Mouse (Mus musculus): ENCODE results near the gene Fmnl1. TPM values are rescaled to one million over a fixed set of nuclear protein-coding genes. Genes with fewer than 3 reads are reported as not detected.

The Fmnl1 gene
- polyA plus RNA-seq, 1 experiment from 2014 or later = 56.9 TPM

- DNase-seq (ENCODE audit: low spot score) = no peak
Measured at GRCm38 (mm10) chr11:103160738-103161137, 10.2 kb upstream of the Fmnl1 start.

GRCm38 (mm10) chr11:103161449-103161848, 9.5 kb upstream of the Fmnl1 start:
- DNase-seq (ENCODE audit: low spot score) = no peak

DNA sequence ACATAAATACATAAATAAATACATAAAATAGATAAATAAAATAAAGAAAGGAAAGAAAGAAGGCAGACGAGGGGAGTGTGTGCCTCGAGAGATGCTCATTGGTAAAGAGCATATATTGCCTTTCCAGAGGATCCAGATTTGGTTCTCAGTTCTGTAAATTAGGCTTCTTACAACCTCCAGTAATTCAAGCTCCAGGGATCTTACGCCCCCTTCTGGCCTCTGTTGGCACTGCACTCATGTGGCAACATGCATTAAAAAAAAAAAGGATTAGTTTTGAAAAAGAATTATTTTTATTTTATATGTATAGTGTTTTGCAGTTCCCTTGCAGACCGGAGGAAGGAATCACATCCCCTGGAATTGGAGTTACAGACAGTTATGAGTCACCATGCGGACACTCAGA, 8.8 kb upstream of the Fmnl1 start:
- peak; percentile 53 for DNase-seq (ENCODE audit: low spot score)

- peak; percentile 38 for DNase-seq (ENCODE audit: low spot score)
Measured at GRCm38 (mm10) chr11:103164391-103164790, 6.5 kb upstream of the Fmnl1 start.

DNA sequence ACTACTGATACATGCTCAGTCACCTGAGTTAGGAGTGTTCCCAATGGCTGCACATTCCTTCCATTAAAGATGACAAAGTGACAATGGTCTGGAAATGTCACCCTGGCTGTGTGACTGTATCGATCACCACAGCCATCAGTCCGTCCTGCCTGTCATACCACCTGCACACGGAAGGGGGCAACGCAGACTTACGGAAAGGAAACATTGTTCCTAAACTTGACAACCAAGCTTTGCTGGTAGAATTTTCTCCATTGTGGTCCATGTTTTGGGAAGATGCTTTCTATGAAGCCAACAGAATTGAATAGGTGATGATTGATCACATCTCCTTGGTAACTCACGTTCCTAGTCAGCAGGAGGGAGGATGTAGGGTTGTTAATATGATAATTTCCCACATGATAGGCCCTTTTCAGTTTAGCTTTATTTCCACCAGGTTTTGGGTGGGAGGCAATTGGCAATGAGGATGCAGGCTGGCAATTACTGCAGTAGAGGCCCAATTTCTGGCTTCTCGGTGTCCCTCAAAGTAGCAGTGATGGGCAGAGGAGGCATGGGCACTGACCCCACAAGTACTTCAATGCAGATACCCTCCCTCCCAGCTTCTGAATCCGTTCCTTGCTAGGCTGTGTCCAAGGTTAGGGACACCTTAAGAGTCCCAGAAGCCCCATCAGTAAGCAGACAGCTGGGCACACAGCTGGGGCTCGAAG, 2.1 kb upstream of the Fmnl1 start:
- peak; percentile 77 for DNase-seq (ENCODE audit: low spot score)

GRCm38 (mm10) chr11:103169664-103170063, 1.2 kb upstream of the Fmnl1 start:
- no peak for DNase-seq (ENCODE audit: low spot score)

DNA sequence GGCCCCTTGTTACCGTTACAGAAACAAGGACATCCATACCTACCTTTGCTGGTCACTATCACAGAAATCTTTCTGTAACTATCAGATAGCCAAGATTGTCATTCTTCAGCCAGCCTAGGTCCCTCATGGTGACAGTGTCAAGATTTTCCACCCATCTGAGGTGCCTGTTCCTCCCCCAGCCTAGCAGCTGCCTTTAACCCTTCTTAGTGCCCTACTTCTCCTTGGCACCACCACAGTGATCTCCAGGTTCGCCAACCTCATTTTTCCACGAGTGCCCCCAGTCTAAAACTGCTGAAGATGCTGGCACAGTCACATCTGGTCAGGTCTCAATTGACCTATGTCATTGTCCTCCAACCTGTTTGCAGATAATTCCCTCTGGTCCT, 805 bp upstream of the Fmnl1 start:
- DNase-seq (ENCODE audit: low spot score) = peak; percentile 70

DNA sequence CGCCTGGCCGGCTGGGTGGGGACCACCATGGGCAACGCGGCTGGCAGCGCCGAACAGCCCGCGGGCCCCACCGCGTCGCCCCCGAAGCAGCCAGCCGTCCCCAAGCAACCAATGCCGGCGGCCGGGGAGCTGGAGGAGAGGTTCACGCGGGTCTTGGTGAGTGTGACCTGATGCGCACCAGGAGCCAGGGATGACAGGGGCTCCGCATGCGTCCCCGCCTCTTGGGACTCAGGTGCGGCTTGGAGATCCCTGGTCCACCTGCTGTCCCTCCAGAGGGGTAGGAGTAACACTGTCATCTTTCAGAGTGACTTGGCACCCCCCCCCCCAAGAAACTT, 346 bp downstream of the Fmnl1 start:
- DNase-seq (ENCODE audit: low spot score) = no peak

GRCm38 (mm10) chr11:103171703-103172391, 940 bp downstream of the Fmnl1 start:
- no peak for DNase-seq (ENCODE audit: low spot score)

DNA sequence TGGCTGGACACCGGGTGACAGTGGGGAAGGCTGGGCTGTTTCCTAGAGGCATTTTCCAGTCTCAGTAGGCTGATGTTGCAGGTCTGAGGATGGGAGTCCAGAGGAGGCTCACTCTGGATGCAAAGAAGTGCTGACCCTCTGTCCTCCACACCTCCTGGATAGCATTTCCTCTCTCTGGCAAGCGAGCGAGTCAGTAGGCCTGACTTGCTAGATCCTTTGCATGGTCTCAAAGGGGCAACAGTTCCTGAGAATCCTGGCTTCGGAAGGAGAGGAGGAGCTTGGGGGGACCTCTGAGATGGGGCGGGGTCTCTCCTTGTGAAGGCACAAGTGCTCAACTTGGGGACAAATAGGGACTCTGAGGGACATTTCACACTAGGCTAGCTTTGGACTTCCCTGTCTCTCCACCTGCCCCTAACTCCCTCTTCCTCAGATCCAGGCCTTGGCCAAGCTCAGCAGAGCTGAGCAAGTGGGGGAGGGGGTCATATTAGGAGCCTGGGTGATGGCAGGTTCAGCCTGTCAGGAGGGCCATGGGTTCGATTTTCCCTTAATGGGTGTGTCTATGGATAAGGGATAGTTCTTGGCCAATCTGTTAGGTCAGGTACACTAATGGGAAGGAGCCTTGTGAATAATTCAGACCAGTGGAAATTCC, 1.6 kb downstream of the Fmnl1 start:
- DNase-seq (ENCODE audit: low spot score) = no peak

DNA sequence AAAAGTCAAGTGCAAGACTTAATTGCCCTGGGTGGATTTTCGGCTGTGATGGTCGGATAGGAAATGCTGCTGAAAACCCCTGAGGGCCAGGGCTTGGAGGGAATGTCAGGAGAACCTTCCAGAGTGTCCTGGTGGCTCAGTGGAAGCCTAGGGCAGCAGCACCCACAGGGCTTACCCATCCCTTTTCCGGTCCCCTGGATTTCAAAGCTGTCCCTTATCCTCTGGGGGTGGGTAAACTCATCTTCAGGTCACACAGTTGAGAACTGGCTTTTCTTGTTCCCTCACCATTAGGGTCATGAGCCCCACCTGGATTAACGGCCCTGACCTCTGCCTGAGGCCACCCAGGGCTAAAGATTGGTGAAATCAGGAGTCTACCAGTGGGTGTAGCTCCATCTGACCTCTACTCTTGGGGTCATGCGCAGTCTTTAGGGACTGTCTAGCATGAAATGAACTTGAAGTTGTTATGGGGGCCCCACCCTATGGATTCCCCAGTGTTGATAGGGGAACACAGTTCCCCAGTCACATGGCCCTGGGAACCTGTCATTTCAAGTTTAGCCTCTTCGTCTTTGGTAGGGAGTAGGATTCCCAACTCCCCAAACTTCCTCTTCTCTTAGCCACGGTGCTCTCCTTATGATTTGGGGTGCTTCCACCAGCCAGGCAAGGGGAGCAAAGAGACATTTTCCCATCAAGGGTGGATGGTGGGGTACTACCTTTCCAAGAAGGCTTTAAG, 2.3 kb downstream of the Fmnl1 start:
- DNase-seq (ENCODE audit: low spot score) = no peak

DNA sequence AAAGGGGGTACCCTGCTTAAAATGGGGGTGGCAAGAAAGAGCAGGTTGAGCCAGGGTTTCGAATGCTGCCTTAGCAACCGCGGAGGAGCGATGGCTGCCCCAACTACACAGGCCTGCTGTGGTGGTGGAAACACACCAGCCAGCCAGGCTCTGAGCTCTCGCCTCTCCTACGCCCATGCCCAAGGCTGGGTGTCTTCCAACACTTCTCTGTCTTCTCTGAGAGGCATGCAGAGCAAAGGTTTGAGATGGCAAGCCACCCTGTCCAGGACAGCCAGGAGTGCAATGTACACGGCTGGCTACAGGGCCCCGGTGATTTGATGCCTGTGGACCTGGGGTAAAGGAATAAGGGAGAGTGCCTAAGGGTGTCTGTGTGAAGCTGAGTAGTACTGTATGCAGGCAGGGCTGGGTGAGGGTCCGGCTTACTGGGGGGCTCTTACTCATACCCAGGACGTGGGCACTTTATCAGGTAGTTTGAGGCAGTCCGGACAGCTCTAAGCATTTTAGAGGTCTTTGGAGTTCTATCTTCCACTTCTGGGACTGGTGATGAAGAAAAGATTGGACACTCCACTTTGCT, 3.0 kb downstream of the Fmnl1 start:
- DNase-seq (ENCODE audit: low spot score) = no peak

DNA sequence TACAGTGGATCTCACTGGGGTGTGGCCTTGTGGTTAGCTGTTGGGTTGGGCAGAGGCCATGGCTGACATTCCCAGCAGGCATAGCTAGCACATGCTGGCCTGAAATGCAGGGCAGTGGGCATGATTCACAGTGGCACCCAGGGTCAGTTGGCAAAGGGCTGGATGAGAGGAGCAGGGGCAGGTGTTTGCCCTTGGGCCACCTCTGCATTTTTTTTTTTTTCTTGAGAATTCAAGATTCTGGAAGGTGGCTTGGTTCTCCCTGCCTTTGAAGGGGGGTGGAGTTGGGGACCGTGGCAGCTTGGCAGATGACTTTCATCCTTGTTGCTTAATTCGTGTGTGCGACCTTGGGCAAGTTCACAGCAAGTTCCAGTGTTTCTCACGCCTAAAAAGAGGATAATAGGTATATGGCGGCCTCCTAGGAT, 3.5 kb downstream of the Fmnl1 start:
- DNase-seq (ENCODE audit: low spot score) = no peak

GRCm38 (mm10) chr11:103174891-103175391, 4.0 kb downstream of the Fmnl1 start:
- DNase-seq (ENCODE audit: low spot score) = peak; percentile 97

DNA sequence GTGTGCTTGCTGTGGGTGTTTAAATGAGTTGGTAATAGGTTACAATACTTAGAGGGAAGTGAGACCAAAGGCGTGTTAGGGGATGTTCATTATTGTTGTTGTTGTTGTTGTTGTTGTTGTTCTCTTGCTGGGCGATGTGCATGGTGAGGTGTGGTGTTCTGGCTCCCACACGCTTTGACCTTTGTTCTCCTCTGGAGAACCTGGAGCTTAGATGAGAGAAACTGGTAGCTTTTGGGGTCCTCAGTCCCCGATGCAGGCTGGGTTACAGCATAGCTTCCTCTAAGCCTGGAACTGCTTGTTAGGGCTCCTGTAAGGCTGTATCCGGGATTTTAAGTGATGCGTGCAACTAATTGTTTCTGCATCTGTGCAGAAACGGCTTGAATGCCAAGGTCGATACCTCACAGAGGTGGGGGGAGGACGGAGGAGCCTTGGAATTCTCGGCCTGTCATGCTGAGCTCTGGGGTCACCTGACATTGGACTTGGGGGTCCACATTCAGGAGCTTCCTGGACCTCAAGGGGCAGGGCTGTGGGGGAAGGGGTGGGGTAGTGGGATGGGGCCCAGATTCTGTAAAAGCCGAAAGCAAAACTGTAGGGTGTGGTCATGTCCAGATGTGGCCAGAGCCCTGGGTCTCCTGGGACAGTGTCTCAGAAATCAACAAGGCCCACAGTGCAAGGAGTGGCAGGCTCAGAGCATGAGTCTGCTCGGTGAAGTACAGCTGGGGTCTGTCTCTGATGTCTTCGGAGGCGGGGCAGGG, 5.0 kb downstream of the Fmnl1 start:
- no peak for DNase-seq (ENCODE audit: low spot score)

DNA sequence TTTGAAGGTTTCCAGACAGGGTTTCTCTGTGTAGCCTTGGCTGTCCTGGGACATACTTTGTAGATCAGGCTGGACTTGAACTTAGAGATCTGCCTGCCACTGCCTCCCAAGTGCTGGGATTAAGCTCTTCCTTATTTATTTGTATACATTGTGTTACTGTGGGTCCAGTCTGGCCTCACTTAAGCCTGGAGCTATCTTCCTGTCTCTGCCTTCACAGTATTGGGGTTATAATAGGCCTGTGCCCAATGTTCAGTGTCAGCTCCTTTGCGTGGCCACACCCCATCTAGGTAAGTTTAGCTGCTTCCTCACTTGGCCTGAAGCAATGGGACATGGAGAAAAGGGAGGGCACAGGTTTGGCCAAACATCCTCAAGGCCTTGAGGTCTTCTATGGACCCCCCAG, 5.6 kb downstream of the Fmnl1 start:
- no peak for DNase-seq (ENCODE audit: low spot score)

DNA sequence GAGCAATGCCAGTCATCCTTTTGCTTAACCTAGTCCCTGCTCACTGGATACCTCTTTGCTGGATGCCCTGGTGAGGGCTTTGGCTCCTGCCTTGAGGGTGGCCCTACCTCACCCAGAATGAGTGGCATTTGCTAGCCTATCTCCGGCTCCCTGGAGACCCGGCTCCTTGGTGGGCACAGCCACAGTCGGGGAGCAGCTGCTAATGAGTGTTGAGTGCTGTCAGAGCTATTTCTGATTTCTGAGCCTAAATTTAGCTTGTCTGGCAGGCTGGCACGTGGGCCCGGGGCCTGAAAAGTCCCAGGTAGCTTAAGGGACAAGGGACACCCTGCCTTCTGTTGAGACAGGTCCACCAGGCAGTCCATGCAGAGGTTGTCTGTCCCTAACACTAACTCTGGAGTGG, 6.3 kb downstream of the Fmnl1 start:
- no peak for DNase-seq (ENCODE audit: low spot score)

DNA sequence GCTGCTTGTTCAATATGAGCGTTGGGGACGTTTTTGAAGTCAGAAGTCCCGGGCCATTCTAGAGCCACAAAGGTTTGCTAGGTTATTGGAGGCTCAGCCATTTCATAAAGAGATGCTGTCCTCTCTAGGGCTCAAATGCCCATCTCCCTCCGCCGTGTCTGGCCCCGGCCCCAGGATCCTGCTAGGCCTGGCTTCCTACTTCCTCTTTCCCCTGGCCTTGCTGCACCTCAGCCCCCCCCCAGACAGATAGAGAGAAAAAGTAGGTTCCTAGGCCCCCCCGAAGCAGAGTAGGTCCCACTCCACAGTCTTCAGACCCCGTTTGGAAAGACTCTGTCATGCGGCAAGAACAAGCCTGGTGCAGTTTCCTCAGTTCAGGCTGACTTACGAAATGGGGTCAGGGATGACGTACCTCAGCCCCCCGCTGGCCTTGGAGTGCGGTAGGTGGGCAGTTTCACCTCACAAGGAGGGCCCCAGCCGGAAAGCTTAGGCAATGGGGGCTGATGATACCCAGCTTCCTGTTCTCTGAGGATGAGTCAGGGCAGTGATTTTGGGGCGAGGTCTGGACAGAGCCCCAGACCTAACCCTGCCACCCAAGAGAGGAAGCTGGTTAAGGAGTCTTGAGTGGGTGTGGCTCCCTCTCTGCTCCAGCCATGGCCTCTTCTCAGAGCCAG, 7.0 kb downstream of the Fmnl1 start:
- no peak for DNase-seq (ENCODE audit: low spot score)

GRCm38 (mm10) chr11:103178748-103179147, 7.8 kb downstream of the Fmnl1 start:
- DNase-seq (ENCODE audit: low spot score) = no peak

- no peak for DNase-seq (ENCODE audit: low spot score)
Measured at GRCm38 (mm10) chr11:103180426-103180825, 9.5 kb downstream of the Fmnl1 start.

Measured in thymus, postnatal 0 days (tissue).